26 mouse cellular contexts compared by ENCODE assay signal in genomic region chr8:15190708-15191107, GRCm38 (mm10).
DNase-seq lines count a peak whose midpoint lies in the region; ATAC-seq and TF ChIP-seq lines count a peak whose summit lies in the region.
"Had no signal": no experiment of that assay in that cellular context is flagged by ENCODE, and none has a peak within 500 bp of the region (broad histone marks: within the 10 kb centered on the region; RNA-seq: fewer than 3 reads in every experiment).

No protein-coding gene starts in this region.

- no peak for ATAC-seq in kidney, embryonic 16.5 days (ENCODE audit: low FRiP score, low TSS enrichment)
- ATAC-seq: CD4-positive, CD25-positive, alpha-beta regulatory T cell, adult 4 months; forebrain, embryonic 15.5 days had no signal

- H3K27ac ChIP-seq in kidney, adult 2 months (ENCODE audit: insufficient read depth, low read depth, low read length): no peak overlapping the region; the same call in 1 of the 2 replicates
- H3K27ac ChIP-seq in kidney, embryonic 16.5 days (ENCODE audit: low read length): no peak overlapping the region; the same call in 1 of the 2 replicates
- H3K27ac ChIP-seq: embryonic facial prominence, embryonic 10.5 days; embryonic facial prominence, embryonic 13.5 days; forebrain, embryonic 12.5 days; forebrain, embryonic 15.5 days; heart, embryonic 15.5 days; hindbrain, embryonic 15.5 days had no signal

- H3K9me3 ChIP-seq in kidney, embryonic 16.5 days (ENCODE audit: low read length): no peaks in the 10 kb centered on the region
- H3K9me3 ChIP-seq: embryonic facial prominence, embryonic 10.5 days; embryonic facial prominence, embryonic 13.5 days; forebrain, embryonic 12.5 days; forebrain, embryonic 15.5 days; heart, embryonic 12.5 days; heart, embryonic 15.5 days; hindbrain, embryonic 15.5 days had no signal

- intact Hi-C loops in heart, postnatal 36 days (cut with DNase I): no loop called here

- H3K27me3 ChIP-seq in kidney, adult 2 months (replicated peaks; ENCODE audit: control insufficient read depth, insufficient read depth, low read length): no peaks in the 10 kb centered on the region
- no peaks in the 10 kb centered on the region for H3K27me3 ChIP-seq in kidney, embryonic 16.5 days (ENCODE audit: insufficient read depth, low read length)
- H3K27me3 ChIP-seq: embryonic facial prominence, embryonic 13.5 days; forebrain, embryonic 12.5 days; forebrain, embryonic 15.5 days; heart, embryonic 12.5 days; heart, embryonic 15.5 days; hindbrain, embryonic 15.5 days had no signal

- H3K36me3 ChIP-seq in kidney, adult 2 months (ENCODE audit: control insufficient read depth, insufficient read depth, low read length): no peaks in the 10 kb centered on the region
- no peaks in the 10 kb centered on the region for H3K36me3 ChIP-seq in kidney, embryonic 16.5 days (ENCODE audit: insufficient read depth, low read length)
- H3K36me3 ChIP-seq: embryonic facial prominence, embryonic 10.5 days; embryonic facial prominence, embryonic 13.5 days; forebrain, embryonic 12.5 days; forebrain, embryonic 15.5 days; heart, embryonic 12.5 days; heart, embryonic 15.5 days; hindbrain, embryonic 15.5 days had no signal

- H3K9ac ChIP-seq in kidney, embryonic 16.5 days (replicated peaks; ENCODE audit: low read length): no peak overlapping the region
- H3K9ac ChIP-seq: embryonic facial prominence, embryonic 13.5 days; forebrain, embryonic 12.5 days; forebrain, embryonic 15.5 days; heart, embryonic 12.5 days; heart, embryonic 15.5 days; hindbrain, embryonic 15.5 days had no signal

- H3K4me2 ChIP-seq in kidney, embryonic 16.5 days (replicated peaks; ENCODE audit: low read depth, low read length): no peak overlapping the region
- H3K4me2 ChIP-seq: embryonic facial prominence, embryonic 13.5 days; forebrain, embryonic 12.5 days; forebrain, embryonic 15.5 days; heart, embryonic 12.5 days; heart, embryonic 15.5 days; hindbrain, embryonic 15.5 days had no signal

- DNase-seq in kidney, adult 2 months: peak; percentile 79
- peak; percentile 45 for DNase-seq in kidney, postnatal 10 days
- DNase-seq in kidney, postnatal 36 days: peak; percentile 65 to 78
- DNase-seq in cerebellum, adult 9-11 months: no peak
- no peak for DNase-seq in heart, postnatal 36 days
- DNase-seq: adrenal gland, adult 2 months; adrenal gland, postnatal 14 days; cerebellum, adult 11 months; cerebellum, adult 2 months; cerebellum, postnatal 10 days; cerebellum, postnatal 36 days; embryo, embryonic 11 days; gastrocnemius, postnatal 25 days; heart, adult 18-20 months; heart, postnatal 10 days; heart, postnatal 4 days had no signal

- no peak for TF ChIP-seq POLR2A in kidney, adult 2 months (IDR thresholded peaks at IDR 0.05; ENCODE audit: low read depth, low read length)

- TF ChIP-seq CTCF in kidney, adult 2 months (conservative IDR thresholded peaks at IDR 0.05; ENCODE audit: insufficient read depth, insufficient read length, low read depth, low read length): no peak

- 50% methylated on average over 3 of the region's 3 CpGs for WGBS in kidney, adult 2 months
- WGBS in kidney, embryonic 16.5 days: 63% methylated on average over 3 of the region's 3 CpGs

- H3K4me1 ChIP-seq in kidney, adult 2 months (ENCODE audit: control insufficient read depth, insufficient read depth, low read length): peaks cover 16% of the 10 kb centered on the region; the same call in 1 of the 2 replicates
- H3K4me1 ChIP-seq in kidney, embryonic 16.5 days (ENCODE audit: insufficient read depth, low read length): 0 out of 2 replicates have a peak, but pooled peaks cover 10% of the 10 kb centered on the region
- H3K4me1 ChIP-seq: forebrain, embryonic 15.5 days; heart, embryonic 12.5 days; heart, embryonic 15.5 days had no signal

- H3K4me3 ChIP-seq in kidney, adult 2 months (ENCODE audit: insufficient read depth, low read depth, low read length): no peak overlapping the region
- no peak overlapping the region for H3K4me3 ChIP-seq in kidney, embryonic 16.5 days (ENCODE audit: low read length)
- H3K4me3 ChIP-seq: embryonic facial prominence, embryonic 10.5 days; embryonic facial prominence, embryonic 13.5 days; erythroblast, embryonic 14.5 days; forebrain, embryonic 12.5 days; forebrain, embryonic 15.5 days; heart, embryonic 12.5 days; heart, embryonic 15.5 days; hindbrain, embryonic 15.5 days had no signal

Comparison
In these comparisons a context has a peak if more than half of its experiments do, and no peak if none do; other contexts are left out.
1. DNase-seq: peak in kidney, adult 2 months (single experiment), kidney, postnatal 10 days (single experiment) and kidney, postnatal 36 days (2 of 2); none in cerebellum, adult 9-11 months (single experiment) and heart, postnatal 36 days (0 of 2).